Mouse (Mus musculus): ENCODE results near the gene Myl7. TPM values are rescaled to one million over a fixed set of nuclear protein-coding genes. Genes with fewer than 3 reads are reported as not detected.
"Not testable (repeated sequence)": the region's sequence is repeated elsewhere in the genome, so short reads cannot be mapped to it uniquely, and the experiment has no call there.

Myl7 gene
- 1.6 TPM in 1 of 2 replicates, not detected in the other for polyA plus RNA-seq (2015; fragmentation: Nextera tagmentation; extraction: Ambion mirVana)

DNA sequence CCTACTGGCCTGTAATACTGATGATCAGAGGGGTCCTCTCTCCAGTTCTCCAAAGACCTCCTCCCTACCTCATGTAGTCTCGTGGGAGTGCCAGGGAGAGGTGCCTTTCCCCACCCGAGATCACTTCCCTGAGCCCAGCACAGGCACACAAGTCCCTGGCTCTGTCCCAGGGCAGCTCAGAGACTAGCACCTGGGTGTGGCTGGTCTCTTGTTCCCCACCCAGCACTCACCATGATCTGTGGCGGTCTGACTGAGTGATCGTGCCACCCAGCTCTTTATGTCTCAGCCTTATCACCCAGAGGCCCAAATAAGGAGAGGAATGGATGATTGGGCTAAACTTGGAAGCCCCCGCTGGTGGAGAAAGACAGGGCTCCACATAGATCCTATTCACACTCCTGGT is at the start of gene Myl7:
Gene Myl7 (minus strand): TSS at position 252 of the 400 bp plus-strand sequence.
- no peaks in the 10 kb centered on the region for H3K9me3 ChIP-seq
- peaks cover 25% of the 10 kb centered on the region for H3K4me1 ChIP-seq
- H3K4me3 ChIP-seq, result no peak within 1 kb of the TSS
- no peaks in the 10 kb centered on the region for H3K36me3 ChIP-seq (replicated peaks)
- no peak within 1 kb of the TSS for H3K4me2 ChIP-seq
- H3K9ac ChIP-seq, result no peak within 1 kb of the TSS
- H3K27ac ChIP-seq, result no peak within 1 kb of the TSS
- WGBS, result 77% methylated on average over 5 of the region's 5 CpGs
- H3K27me3 ChIP-seq (replicated peaks), result 0 out of 2 replicates have a peak, but pooled peaks cover 3% of the 10 kb centered on the region
- ATAC-seq (replicated peaks), result no peak

DNA sequence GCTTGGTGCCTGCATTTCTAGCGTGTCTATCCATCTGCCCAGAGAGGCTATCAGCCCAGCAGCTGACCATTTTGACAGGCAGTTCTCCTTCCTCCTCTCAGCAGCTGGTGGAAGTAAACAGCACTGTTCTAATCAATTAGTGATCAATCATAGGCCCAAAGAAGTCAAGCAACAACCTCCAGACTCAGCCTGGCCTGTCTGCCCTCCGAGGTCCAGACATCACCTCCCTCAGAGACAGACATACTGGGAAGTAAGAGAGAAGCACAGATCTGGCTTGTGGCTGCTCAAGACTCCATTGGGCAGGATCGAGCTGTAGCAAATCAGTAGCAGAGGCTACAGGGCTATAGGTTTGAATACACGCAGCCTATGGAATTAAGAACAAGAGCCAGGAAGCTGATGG is 49.2 kb upstream of the Myl7 start:
- ATAC-seq (replicated peaks), result no peak
- Histone ChIP-seq H3K4me3 (no peak overlapping the region), H3K36me3 (replicated peaks) (no peaks in the 10 kb centered on the region), H3K4me2 (no peak overlapping the region), H3K9ac (no peak overlapping the region), H3K27ac (no peak overlapping the region), H3K4me1 (no peaks in the 10 kb centered on the region; the same call in 1 of the 2 replicates), H3K27me3 (replicated peaks) (no peaks in the 10 kb centered on the region), H3K9me3 (no peaks in the 10 kb centered on the region)
- WGBS, result 66% methylated on average over 4 of the region's 4 CpGs

DNA sequence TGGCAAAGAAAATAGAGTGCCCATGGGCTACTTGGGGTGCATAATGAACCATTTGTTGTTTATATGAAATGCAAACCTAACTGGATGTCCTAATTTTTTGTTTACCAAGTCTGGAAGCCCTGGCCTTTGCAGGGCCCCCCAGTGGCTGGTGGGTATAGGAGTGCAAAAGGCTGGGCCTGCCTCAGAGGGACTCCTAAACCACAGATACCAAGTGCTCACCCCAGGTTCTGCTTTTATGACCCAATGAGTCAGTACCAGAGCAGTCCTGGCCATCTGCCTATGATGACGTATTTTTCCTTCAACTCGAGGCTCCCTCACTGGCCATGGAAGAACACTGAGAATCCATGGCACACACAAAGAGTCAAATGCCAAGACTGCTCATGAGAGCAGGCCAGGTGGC is 46.5 kb upstream of the Myl7 start:
- H3K4me3 ChIP-seq, result no peak overlapping the region
- no peaks in the 10 kb centered on the region for H3K27me3 ChIP-seq (replicated peaks)
- H3K4me2 ChIP-seq, result no peak overlapping the region
- 92% methylated on average over 2 of the region's 2 CpGs for WGBS
- H3K9me3 ChIP-seq, result no peaks in the 10 kb centered on the region
- H3K36me3 ChIP-seq (replicated peaks), result no peaks in the 10 kb centered on the region
- no peak for ATAC-seq (replicated peaks)
- H3K4me1 ChIP-seq, result no peaks in the 10 kb centered on the region; the same call in 1 of the 2 replicates
- H3K9ac ChIP-seq, result no peak overlapping the region
- H3K27ac ChIP-seq, result no peak overlapping the region

DNA sequence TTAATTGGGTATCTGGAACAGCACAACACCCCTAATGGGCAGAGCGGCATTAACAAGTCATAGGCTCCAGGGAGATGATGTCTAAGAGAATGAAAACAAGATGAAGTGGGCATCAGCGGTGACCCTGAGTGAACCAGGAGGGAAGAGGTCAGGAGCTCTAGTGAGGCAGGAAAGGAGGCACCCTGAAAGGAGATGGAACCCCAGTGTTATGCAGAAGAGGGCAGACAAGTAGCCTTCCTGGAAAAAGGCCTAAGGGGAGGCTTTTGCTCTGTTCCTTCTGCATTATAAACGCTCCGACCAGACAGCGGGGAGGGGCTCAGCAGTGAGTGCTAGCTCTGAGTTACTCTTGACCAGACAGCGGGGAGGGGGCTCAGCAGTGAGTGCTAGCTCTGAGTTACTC is 44.4 kb upstream of the Myl7 start:
- no peak overlapping the region for H3K4me2 ChIP-seq
- no peaks in the 10 kb centered on the region for H3K36me3 ChIP-seq (replicated peaks)
- H3K27ac ChIP-seq, result no peak overlapping the region
- no peak overlapping the region for H3K4me3 ChIP-seq
- H3K4me1 ChIP-seq, result no peaks in the 10 kb centered on the region
- no peak overlapping the region for H3K9ac ChIP-seq
- H3K9me3 ChIP-seq, result no peaks in the 10 kb centered on the region
- ATAC-seq (replicated peaks), result no peak
- no peaks in the 10 kb centered on the region for H3K27me3 ChIP-seq (replicated peaks)
- 61% methylated on average over 6 of the region's 6 CpGs for WGBS

DNA sequence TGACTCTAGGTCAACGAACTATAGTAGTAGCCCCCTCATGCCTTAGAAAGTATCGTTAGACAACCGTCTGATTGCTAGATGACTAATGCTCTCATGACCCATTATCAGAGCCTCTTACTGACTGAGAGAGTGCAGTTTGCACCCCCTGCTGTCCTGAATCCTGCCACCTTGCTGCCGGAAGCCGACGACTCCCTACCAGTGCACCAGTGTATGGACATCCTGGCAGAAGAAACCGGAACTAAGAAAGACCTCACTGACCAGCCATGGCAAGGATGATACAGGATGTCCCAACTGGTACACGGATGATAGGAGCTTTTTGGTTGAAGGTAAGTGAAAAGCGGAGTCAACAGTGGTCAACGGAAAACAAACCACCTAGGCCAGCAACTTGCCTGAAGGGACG is 35.9 kb upstream of the Myl7 start:
- H3K4me2 ChIP-seq; H3K27ac ChIP-seq; H3K9ac ChIP-seq; H3K27me3 ChIP-seq (replicated peaks); H3K4me1 ChIP-seq; H3K36me3 ChIP-seq (replicated peaks); H3K9me3 ChIP-seq; ATAC-seq (replicated peaks); H3K4me3 ChIP-seq: not testable (repeated sequence)
- whole genome bisulfite sequencing, result 94% methylated on average over 11 of the region's 11 CpGs

DNA sequence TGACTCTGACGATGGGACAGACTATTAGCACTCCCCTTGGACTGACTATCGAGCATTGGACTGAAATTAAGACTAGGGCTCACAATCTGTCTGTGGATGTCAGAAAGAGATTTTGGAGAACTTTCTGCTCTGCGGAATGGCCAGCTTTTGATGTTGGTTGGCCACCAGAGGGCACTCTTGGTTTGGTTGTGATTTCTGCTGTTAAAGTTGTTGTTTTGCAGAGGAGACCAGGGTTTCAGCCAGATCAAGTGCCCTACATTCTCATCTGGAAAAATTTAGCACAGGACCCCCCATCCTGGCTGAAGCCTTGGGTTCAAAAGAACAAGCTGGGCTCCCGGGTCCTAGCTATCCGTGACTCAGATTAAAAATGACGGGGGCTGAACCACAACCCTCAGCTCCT is 33.4 kb upstream of the Myl7 start:
- not testable (repeated sequence) for ATAC-seq (replicated peaks)

DNA sequence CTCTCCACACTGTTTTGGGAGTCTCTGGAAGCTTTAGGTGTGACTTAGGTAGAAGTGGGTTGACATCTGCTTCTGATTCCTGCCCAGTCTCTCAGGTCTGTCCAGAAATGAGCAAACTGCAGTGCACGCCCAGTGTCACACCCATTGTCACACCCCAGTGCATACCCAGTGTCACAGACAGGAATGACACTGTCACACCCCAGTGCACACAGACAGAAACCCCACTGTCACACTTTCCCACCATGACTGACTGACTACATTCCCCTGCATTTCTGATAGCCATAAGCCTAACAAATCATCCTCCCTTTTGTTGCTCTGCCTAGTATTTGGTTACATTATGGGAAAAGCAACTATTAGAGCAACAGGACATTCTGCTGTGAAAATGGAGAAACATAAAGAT is 32.0 kb upstream of the Myl7 start:
- H3K4me2 ChIP-seq, result no peak overlapping the region
- ATAC-seq (replicated peaks), result no peak
- no peaks in the 10 kb centered on the region for H3K9me3 ChIP-seq
- H3K27ac ChIP-seq, result no peak overlapping the region
- no peaks in the 10 kb centered on the region for H3K36me3 ChIP-seq (replicated peaks)
- H3K9ac ChIP-seq, result no peak overlapping the region
- no peak overlapping the region for H3K4me3 ChIP-seq
- WGBS, result 39% methylated on average over 1 of the region's 1 CpGs
- no peaks in the 10 kb centered on the region for H3K27me3 ChIP-seq (replicated peaks)
- H3K4me1 ChIP-seq, result no peaks in the 10 kb centered on the region

More for the DNA sequence above, 33.4 kb upstream of the Myl7 start:
- H3K9ac ChIP-seq; H3K27ac ChIP-seq; H3K4me1 ChIP-seq; H3K9me3 ChIP-seq; H3K27me3 ChIP-seq (replicated peaks); H3K36me3 ChIP-seq (replicated peaks); H3K4me2 ChIP-seq; H3K4me3 ChIP-seq: not testable (repeated sequence)
- WGBS, result 84% methylated on average over 6 of the region's 6 CpGs

DNA sequence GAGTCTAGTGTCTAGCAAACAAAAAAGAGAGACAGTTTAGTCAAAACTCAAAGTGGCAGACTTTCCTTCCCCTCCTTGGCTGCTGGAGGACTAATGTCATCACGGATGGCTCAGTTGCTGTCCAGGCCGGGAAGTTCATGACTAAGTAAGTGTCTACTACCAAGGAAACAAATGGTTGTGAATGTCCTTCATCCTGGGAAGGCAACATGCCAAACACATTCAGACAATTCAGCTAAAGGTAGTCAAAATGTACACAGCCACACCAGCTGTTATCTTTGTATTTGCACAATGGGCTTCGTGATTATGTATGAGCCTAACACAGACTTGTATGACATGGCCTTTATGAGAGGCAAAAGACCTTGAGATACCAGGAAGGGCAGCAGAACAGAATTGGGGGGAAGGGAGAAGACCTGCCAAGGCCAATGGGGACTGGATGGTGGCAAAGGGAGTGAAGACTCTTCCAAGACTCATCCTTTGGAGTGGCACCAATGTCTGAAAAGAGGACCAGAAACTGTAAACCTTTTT is 28.2 kb upstream of the Myl7 start:
- Histone ChIP-seq H3K9me3 (no peaks in the 10 kb centered on the region), H3K4me2 (no peak overlapping the region), H3K4me1 (no peaks in the 10 kb centered on the region), H3K36me3 (replicated peaks) (no peaks in the 10 kb centered on the region), H3K27me3 (replicated peaks) (no peaks in the 10 kb centered on the region), H3K27ac (no peak overlapping the region), H3K9ac (no peak overlapping the region), H3K4me3 (no peak overlapping the region)
- ATAC-seq (replicated peaks), result no peak
- WGBS, result 91% methylated on average over 3 of the region's 3 CpGs

DNA sequence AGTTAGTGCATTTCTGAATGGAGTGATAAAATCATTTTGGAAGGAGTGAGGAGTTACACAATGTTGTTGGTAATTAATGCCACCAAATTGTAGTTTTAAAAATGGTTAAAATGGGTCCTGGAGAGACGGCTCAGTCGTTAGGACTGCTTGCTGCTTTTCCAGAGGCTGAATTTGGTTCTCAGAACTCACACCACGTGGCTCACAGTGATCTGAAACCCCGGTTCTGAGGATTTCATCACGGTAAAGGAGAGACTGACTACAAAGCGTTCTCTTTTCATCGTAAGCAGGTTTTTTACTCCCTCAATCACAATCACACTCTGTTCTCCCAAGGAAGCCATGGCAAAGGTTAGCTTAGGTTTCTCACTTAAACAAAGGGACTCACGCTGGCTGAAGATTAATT is 26.1 kb upstream of the Myl7 start:
- 57% methylated on average over 8 of the region's 8 CpGs for WGBS
- H3K9ac ChIP-seq, result no peak overlapping the region

DNA sequence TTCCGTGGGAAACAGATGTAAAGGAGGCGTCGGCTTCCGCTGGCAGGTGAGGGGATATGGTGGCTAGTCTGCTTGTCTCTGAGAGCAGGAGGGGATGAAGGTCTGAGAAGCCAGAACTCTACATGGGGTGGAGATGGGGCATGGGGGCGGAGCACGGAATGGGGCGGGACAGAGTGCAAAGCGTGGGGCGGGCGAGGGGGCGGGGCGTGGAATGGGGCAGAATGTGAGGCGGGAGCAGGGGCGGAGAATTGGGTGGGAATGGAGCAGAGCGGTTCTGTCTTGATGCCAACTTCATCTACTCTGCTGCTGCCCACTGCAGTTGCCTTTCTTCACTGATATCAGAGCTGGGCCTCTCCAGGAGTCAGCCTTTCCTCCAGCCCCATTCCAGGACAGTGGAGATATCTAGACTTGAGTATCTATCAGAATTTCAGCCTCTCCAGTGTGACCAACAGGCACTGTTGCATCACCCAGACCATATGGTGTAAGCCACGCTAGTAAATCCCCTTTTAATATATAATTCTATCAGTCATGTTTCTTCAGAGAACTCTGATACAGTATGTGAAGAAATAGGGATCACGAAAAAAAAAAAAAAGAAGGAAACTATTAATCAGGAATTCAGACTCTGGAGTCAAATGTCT is 21.9 kb upstream of the Myl7 start:
- ATAC-seq (replicated peaks), result no peak
- Histone ChIP-seq H3K27ac (no peak overlapping the region), H3K9me3 (no peaks in the 10 kb centered on the region), H3K27me3 (replicated peaks) (no peaks in the 10 kb centered on the region), H3K4me2 (no peak overlapping the region), H3K4me1 (no peaks in the 10 kb centered on the region), H3K4me3 (no peak overlapping the region), H3K9ac (no peak overlapping the region), H3K36me3 (replicated peaks) (no peaks in the 10 kb centered on the region)
- 34% methylated on average over 17 of the region's 17 CpGs for WGBS

More for the DNA sequence above, 26.1 kb upstream of the Myl7 start:
- H3K27ac ChIP-seq, result no peak overlapping the region
- H3K4me2 ChIP-seq, result no peak overlapping the region
- H3K4me1 ChIP-seq, result no peaks in the 10 kb centered on the region
- no peak for ATAC-seq (replicated peaks)
- H3K36me3 ChIP-seq (replicated peaks), result no peaks in the 10 kb centered on the region
- H3K9me3 ChIP-seq, result no peaks in the 10 kb centered on the region
- H3K27me3 ChIP-seq (replicated peaks), result no peaks in the 10 kb centered on the region
- no peak overlapping the region for H3K4me3 ChIP-seq

DNA sequence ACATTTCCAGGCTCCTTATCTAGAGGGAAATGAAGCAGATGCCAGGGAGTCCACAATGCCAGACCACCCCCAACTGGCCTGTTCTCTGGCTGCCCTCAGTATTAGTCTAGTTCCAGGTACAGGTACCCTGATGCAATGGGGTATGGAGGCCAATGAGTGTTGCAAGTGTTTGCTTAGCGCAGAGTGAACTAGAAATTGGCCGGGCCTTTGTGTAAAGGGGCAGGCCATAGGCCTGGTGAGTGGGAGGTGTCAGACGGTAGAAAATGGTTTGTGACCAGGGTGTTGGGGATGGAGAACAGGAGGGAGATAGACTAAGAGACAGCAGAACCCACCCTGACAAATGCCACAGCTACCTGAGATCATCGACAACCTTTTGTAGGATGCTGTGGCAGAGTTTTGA is 21.0 kb upstream of the Myl7 start:
- H3K4me1 ChIP-seq, result no peaks in the 10 kb centered on the region
- H3K9ac ChIP-seq, result no peak overlapping the region
- no peaks in the 10 kb centered on the region for H3K27me3 ChIP-seq (replicated peaks)
- ATAC-seq (replicated peaks), result no peak
- no peak overlapping the region for H3K4me2 ChIP-seq
- H3K36me3 ChIP-seq (replicated peaks), result no peaks in the 10 kb centered on the region
- H3K27ac ChIP-seq, result no peak overlapping the region
- no peaks in the 10 kb centered on the region for H3K9me3 ChIP-seq
- WGBS, result 93% methylated on average over 4 of the region's 4 CpGs
- H3K4me3 ChIP-seq, result no peak overlapping the region

DNA sequence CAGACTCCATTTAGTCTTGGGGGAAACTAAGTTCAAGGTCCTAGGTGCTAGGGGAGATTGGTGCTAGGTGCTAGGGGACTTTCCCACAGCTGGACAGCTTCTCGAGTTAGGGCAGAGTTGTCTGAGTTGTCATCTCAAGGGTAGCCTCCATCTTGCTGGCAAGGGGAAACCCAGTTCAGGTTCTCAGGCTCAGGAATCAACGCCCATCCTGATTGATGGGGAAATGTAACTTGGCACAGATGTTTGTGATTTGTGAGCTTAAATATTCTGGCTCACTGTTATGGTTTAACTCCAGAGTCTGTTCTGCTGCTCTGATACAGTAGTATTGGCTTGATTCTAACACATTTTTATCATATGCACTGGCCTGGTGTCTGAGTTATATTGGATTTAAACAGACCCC is 19.5 kb upstream of the Myl7 start:
- Histone ChIP-seq H3K27me3 (replicated peaks) (no peaks in the 10 kb centered on the region), H3K27ac (no peak overlapping the region), H3K9me3 (no peaks in the 10 kb centered on the region), H3K4me2 (no peak overlapping the region), H3K9ac (no peak overlapping the region), H3K36me3 (replicated peaks) (no peaks in the 10 kb centered on the region), H3K4me3 (no peak overlapping the region), H3K4me1 (no peaks in the 10 kb centered on the region)
- WGBS, result 85% methylated on average over 2 of the region's 2 CpGs
- no peak for ATAC-seq (replicated peaks)

DNA sequence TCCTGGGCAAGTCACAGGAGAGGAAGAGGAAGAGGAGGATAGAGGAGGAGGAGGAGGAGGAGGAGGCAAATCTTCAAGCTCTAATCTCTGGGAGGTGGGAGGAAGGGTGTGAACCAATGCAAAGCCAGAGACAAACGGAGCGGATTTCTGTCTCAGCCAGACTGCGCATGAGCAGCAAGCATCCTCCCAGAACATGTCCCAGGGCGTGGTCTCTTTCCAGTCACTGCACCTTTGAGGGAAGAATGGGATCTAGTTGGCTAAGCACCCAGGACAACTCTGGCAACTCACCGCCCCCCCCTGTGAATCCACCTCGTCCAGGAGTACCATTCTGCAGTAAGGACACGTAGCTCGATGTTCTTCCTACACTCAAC is 17.6 kb upstream of the Myl7 start:
- WGBS, result 66% methylated on average over 8 of the region's 8 CpGs
- Histone ChIP-seq H3K27me3 (replicated peaks) (no peaks in the 10 kb centered on the region), H3K27ac (no peak overlapping the region), H3K36me3 (replicated peaks) (no peaks in the 10 kb centered on the region), H3K4me3 (no peak overlapping the region), H3K9me3 (no peaks in the 10 kb centered on the region), H3K4me1 (0 out of 2 replicates have a peak, but pooled peaks cover 2% of the 10 kb centered on the region), H3K4me2 (no peak overlapping the region), H3K9ac (no peak overlapping the region)
- no peak for ATAC-seq (replicated peaks)
